Mouse (Mus musculus) kidney, embryonic 14.5 days (tissue): ENCODE results near the gene Rps6kb2. TPM values are rescaled to one million over a fixed set of nuclear protein-coding genes. Genes with fewer than 3 reads are reported as not detected.

Experiments
- ATAC-seq: fragments of 200-750 bp; cut with Nextera tagmentation; 2 replicates; pipeline ENCODE4 v1.8.0; 2017; ENCODE audit warnings: moderate number of reproducible peaks, mild to moderate bottlenecking, moderate TSS enrichment, moderate library complexity; ENCODE audit not compliant: low FRiP score, low TSS enrichment
- H3K27ac ChIP-seq: fragments of 300-500 bp; sonication (generic); 2 replicates; pipeline ENCODE4 v1.5.1; 2014; ENCODE audit warnings: low read depth, mild to moderate bottlenecking, low read length, moderate library complexity, mixed read lengths
- H3K27me3 ChIP-seq: fragments of 300-500 bp; sonication (generic); 2 replicates; pipeline ENCODE4 v1.6.1; 2014; ENCODE audit warnings: mild to moderate bottlenecking, low read length; ENCODE audit not compliant: control insufficient read depth, insufficient read depth
- H3K36me3 ChIP-seq: fragments of 300-500 bp; sonication (generic); 2 replicates; pipeline ENCODE4 v1.6.1; 2014; ENCODE audit warnings: low read length, mixed read lengths; ENCODE audit not compliant: control insufficient read depth, insufficient read depth
- H3K4me1 ChIP-seq: fragments of 300-500 bp; sonication (generic); 2 replicates; pipeline ENCODE4 v1.6.1; 2014; ENCODE audit warnings: low read length, mixed read lengths; ENCODE audit not compliant: control insufficient read depth, insufficient read depth
- H3K4me2 ChIP-seq: fragments of 300-500 bp; sonication (generic); replicated peaks from 2 replicates; pipeline ENCODE4 v1.6.1; 2014; ENCODE audit warnings: low read depth, mild to moderate bottlenecking, low read length
- H3K4me3 ChIP-seq: fragments of 300-500 bp; sonication (generic); 2 replicates; pipeline ENCODE4 v1.5.1; 2014; ENCODE audit warnings: mild to moderate bottlenecking, low read length
- H3K9ac ChIP-seq: fragments of 300-500 bp; sonication (generic); 2 replicates; pipeline ENCODE4 v1.6.1; 2014; ENCODE audit warnings: low read depth, mild to moderate bottlenecking, low read length, moderate library complexity
- H3K9me3 ChIP-seq: fragments of 300-500 bp; sonication (generic); 2 replicates; pipeline ENCODE4 v1.6.1; 2016; ENCODE audit warnings: low read length; ENCODE audit not compliant: control insufficient read depth
- WGBS: fragments of 180-500 bp; shearing (Covaris S2); extraction: QIAGEN DNeasy Blood & Tissue Kit; methylation state at CpG from one replicate; pipeline ENCODE4 v1.1.7; 2014; 5-methylcytosine and 5-hydroxymethylcytosine counted together
- polyA plus RNA-seq: library from polyadenylated mRNA; unstranded; fragments of >200 nt; fragmentation: Nextera tagmentation; extraction: Ambion mirVana; gene quantifications from 2 replicates; pipeline ENCODE4 v1.2.1, GENCODE M21; 2014

The Rps6kb2 gene
- polyA plus RNA-seq, 1 experiment from 2014 or later = 42.0 TPM

GRCm38 (mm10) chr19:4147782-4148490 lies 15.2 kb downstream of the Rps6kb2 start:
- Histone ChIP-seq H3K4me3 (peak overlapping the region; percentile 86), H3K36me3 (peaks cover 21% of the 10 kb centered on the region), H3K4me1 (peaks cover 14% of the 10 kb centered on the region), H3K9me3 (no peaks in the 10 kb centered on the region), H3K4me2 (peak overlapping the region; percentile 72), H3K27me3 (no peaks in the 10 kb centered on the region), H3K9ac (peak overlapping the region; percentile 68; the same call in 1 of the 2 replicates), H3K27ac (no peak overlapping the region)
- WGBS = 31% methylated on average over 9 of the region's 9 CpGs
- peak; percentile 43 for ATAC-seq

- Histone ChIP-seq H3K9me3 (no peaks in the 10 kb centered on the region), H3K36me3 (peaks cover 16% of the 10 kb centered on the region), H3K4me2 (no peak overlapping the region), H3K4me1 (peaks cover 14% of the 10 kb centered on the region), H3K9ac (no peak overlapping the region), H3K4me3 (no peak overlapping the region), H3K27ac (no peak overlapping the region), H3K27me3 (no peaks in the 10 kb centered on the region)
- ATAC-seq = no peak
- WGBS = 73% methylated on average over 3 of the region's 3 CpGs
These were observed 16.1 kb downstream of the Rps6kb2 start for GRCm38 (mm10) chr19:4147022-4147405.

GRCm38 (mm10) chr19:4146366-4147021 lies 16.7 kb downstream of the Rps6kb2 start:
- no peak for ATAC-seq
- 71% methylated on average over 12 of the region's 12 CpGs for WGBS
- no peaks in the 10 kb centered on the region for H3K27me3 ChIP-seq

GRCm38 (mm10) chr19:4145936-4146335 lies 17.2 kb downstream of the Rps6kb2 start:
- Histone ChIP-seq H3K27me3 (no peaks in the 10 kb centered on the region), H3K9ac (no peak overlapping the region), H3K4me2 (no peak overlapping the region), H3K4me1 (peaks cover 14% of the 10 kb centered on the region), H3K9me3 (no peaks in the 10 kb centered on the region), H3K4me3 (no peak overlapping the region), H3K27ac (no peak overlapping the region), H3K36me3 (peaks cover 11% of the 10 kb centered on the region)
- WGBS = 92% methylated on average over 5 of the region's 5 CpGs
- ATAC-seq = no peak

More at GRCm38 (mm10) chr19:4146366-4147021, 16.7 kb downstream of the Rps6kb2 start:
- H3K9me3 ChIP-seq = no peaks in the 10 kb centered on the region
- no peak overlapping the region for H3K9ac ChIP-seq
- peaks cover 16% of the 10 kb centered on the region for H3K36me3 ChIP-seq
- H3K4me3 ChIP-seq = no peak overlapping the region
- no peak overlapping the region for H3K27ac ChIP-seq
- no peak overlapping the region for H3K4me2 ChIP-seq
- peaks cover 14% of the 10 kb centered on the region for H3K4me1 ChIP-seq

GRCm38 (mm10) chr19:4144550-4145498 lies 18.3 kb downstream of the Rps6kb2 start:
- 81% methylated on average over 16 of the region's 16 CpGs for WGBS
- no peak overlapping the region for H3K27ac ChIP-seq
- peaks cover 14% of the 10 kb centered on the region for H3K4me1 ChIP-seq

GRCm38 (mm10) chr19:4143759-4144268 lies 19.3 kb downstream of the Rps6kb2 start, which contains the start of gene Cabp4:
TSS of gene Cabp4 (minus strand) at chr19:4144033.
- Histone ChIP-seq H3K27ac (no peak within 1 kb of the TSS), H3K4me3 (no peak within 1 kb of the TSS), H3K27me3 (no peaks in the 10 kb centered on the region), H3K4me1 (peaks cover 6% of the 10 kb centered on the region), H3K4me2 (no peak within 1 kb of the TSS), H3K9ac (no peak within 1 kb of the TSS), H3K9me3 (no peaks in the 10 kb centered on the region), H3K36me3 (no peaks in the 10 kb centered on the region)
- 78% methylated on average over 7 of the region's 7 CpGs for WGBS
- no peak for ATAC-seq

More at GRCm38 (mm10) chr19:4144550-4145498, 18.3 kb downstream of the Rps6kb2 start:
- Histone ChIP-seq H3K27me3 (no peaks in the 10 kb centered on the region), H3K9me3 (no peaks in the 10 kb centered on the region), H3K4me2 (no peak overlapping the region), H3K9ac (no peak overlapping the region), H3K4me3 (no peak overlapping the region), H3K36me3 (no peaks in the 10 kb centered on the region)
- ATAC-seq = no peak

- 92% methylated on average over 18 of the region's 18 CpGs for WGBS
- no peak overlapping the region for H3K9ac ChIP-seq
- ATAC-seq = no peak
These were observed 20.6 kb downstream of the Rps6kb2 start for GRCm38 (mm10) chr19:4142416-4143173.

GRCm38 (mm10) chr19:4140147-4140546 lies 23.0 kb downstream of the Rps6kb2 start:
- H3K36me3 ChIP-seq = no peaks in the 10 kb centered on the region
- 63% methylated on average over 6 of the region's 6 CpGs for WGBS
- H3K4me1 ChIP-seq = no peaks in the 10 kb centered on the region
- H3K4me3 ChIP-seq = no peak overlapping the region
- H3K9me3 ChIP-seq = no peaks in the 10 kb centered on the region
- no peak for ATAC-seq
- H3K9ac ChIP-seq = no peak overlapping the region
- H3K4me2 ChIP-seq = no peak overlapping the region
- no peak overlapping the region for H3K27ac ChIP-seq
- H3K27me3 ChIP-seq = no peaks in the 10 kb centered on the region

More at GRCm38 (mm10) chr19:4142416-4143173, 20.6 kb downstream of the Rps6kb2 start:
- no peaks in the 10 kb centered on the region for H3K27me3 ChIP-seq
- H3K27ac ChIP-seq = no peak overlapping the region
- H3K4me3 ChIP-seq = no peak overlapping the region
- H3K36me3 ChIP-seq = no peaks in the 10 kb centered on the region
- peaks cover under 1% of the 10 kb centered on the region for H3K4me1 ChIP-seq
- H3K9me3 ChIP-seq = no peaks in the 10 kb centered on the region
- H3K4me2 ChIP-seq = no peak overlapping the region
